Mouse (Mus musculus): ENCODE measurements around the gene Slc13a5.

DNA sequence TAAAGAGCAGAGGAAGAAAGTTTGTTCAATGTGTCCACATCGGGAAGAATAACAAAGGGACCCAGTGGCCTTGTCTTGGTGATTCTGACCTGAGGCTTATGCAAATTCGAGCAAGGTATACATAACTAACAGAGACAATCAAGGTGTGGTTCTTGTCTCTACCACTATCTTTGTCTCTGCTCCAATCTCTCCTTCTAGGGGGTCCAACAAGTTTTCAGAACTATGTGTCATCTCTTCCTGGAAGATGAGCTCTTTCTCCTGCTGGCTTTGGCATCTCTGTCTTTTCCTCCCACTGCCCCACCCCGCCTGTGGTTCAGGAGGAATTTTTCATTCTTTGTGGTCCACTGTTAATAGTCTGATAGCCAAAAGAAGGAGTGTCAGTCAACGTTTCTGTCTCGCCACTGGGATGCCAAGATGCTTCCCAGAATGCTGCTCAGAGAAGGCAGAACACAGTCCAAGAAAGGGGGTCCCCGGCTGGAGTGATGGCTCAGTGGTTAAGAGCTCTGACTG is 19.0 kb upstream of the Slc13a5 start:
- TF ChIP-seq CTCF (IDR thresholded peaks at IDR 0.05; ENCODE audit: control insufficient read depth, insufficient read depth, insufficient replicate concordance, low read depth, low read length) (no peak), POLR2A (IDR thresholded peaks at IDR 0.05; ENCODE audit: control insufficient read depth, low read depth, low read length) (no peak)

Measured in testis, adult 2 months (tissue).